Mouse (Mus musculus) kidney, adult 2 months (tissue): ENCODE data around the gene Mef2d.

ENCODE experiments used
- CTCF ChIP-seq: fragments of 200-500 bp; conservative IDR thresholded peaks from 2 replicates; pipeline ENCODE4 v1.5.1; 2011; ENCODE audit warnings: low read depth, mild to moderate bottlenecking, control low read depth, low read length, moderate library complexity, mixed read lengths; ENCODE audit not compliant: insufficient read depth, insufficient read length
- POLR2A ChIP-seq: fragments of 200-500 bp; IDR thresholded peaks from one replicate; pipeline ENCODE4 v1.6.1; 2011; ENCODE audit warnings: low read depth, low read length, control low read depth

DNA sequence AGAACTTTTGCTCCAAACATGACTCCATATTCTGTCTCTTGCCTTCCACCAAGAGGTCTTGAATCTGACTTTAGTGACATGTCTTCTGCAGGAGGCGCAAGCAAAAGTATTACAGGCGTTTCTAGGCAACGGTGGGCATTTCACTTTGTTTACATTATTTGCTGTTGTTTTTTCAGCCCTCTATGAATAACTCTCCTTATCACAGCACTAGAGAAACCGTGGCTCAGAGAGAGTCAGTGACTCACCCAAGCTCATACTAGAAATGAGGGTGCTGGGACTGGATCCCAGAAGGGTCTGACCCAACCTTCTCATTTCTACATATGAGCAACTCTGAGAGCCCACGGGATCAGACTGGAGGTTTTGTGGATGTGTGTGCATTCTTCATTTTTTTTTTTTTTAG lies 14.1 kb upstream of the Mef2d start:
- TF ChIP-seq CTCF (no peak), POLR2A (no peak)
